Mouse (Mus musculus) heart, postnatal 4 days (tissue): ENCODE measurements at regions not wholly inside any gene's neighbourhood (a gene's known extent, or its start where the extent isn't known, plus 50 kb on each side); places are given as distances from the start of the nearest gene placed in this dataset.

Source experiments
- DNase-seq: peaks from one replicate; pipeline ENCODE4 v3.0.0; 2021

DNA sequence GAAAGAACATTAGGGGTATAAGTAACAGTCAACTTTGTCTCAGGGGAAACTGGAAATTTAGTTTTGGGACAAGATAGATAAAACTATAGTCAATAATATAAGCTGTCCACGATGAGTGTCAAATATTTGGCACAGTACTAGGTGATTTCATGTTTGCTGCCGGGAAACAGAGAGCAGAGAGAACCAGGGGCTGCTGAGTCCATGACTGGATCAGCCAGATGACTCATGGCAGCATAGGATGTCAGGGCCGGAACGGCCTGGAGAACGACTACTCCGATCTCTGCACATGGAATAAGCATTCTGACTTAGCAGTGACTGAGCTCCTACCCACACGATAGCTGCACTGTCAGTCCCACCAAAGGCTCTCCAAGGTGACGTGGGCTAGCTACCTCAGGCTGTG is 197.6 kb upstream of the Bmper start:
- DNase-seq: no peak

DNA sequence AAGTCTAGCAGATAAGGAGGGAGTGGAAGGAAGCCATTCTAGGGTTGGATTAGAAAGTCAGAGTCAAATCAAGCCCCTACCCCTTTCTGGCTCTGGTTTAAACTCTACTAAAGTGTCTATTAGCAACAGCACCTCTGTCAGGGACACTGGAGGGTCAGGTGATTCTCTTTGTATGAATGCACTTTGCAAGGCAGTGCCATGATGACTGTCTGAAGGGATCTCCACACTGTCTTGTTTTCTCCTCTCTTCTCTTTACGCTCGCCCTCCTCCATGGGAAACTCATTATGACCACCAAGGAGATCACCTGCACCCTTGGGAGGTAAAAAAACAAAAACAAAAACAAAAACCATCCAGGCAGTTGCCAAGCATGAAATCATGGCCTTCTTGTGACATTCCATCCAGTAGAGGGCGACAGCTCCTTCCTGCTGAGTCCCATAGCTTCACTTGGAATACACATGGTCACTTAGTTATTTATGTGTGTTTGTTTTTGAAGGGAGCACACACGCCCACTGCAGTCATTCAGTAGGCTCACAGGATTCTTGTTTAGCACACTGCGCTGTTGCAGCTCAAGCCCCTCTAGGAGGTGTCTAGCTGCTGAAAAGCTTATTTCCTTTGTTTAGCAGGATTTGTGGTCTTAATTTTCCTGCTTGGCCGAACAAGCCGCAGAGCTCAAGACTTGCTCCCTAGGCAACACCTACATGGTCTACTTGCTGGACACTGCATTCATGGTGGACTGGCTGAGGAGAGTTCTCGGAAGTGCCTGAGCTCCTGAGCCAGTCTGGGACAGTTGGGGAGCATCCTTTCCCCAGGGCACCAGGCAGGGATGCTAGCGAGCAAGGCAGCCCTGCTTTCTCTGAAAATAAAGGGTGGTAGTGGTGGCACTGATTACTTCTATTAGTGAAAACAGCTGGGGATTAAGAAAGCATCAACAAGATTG is 195.2 kb upstream of the Bmper start:
- DNase-seq: peak; percentile 75

- DNase-seq: no peak
Measured at GRCm38 (mm10) chr9:23029421-23029820, 193.5 kb upstream of the Bmper start.

DNA sequence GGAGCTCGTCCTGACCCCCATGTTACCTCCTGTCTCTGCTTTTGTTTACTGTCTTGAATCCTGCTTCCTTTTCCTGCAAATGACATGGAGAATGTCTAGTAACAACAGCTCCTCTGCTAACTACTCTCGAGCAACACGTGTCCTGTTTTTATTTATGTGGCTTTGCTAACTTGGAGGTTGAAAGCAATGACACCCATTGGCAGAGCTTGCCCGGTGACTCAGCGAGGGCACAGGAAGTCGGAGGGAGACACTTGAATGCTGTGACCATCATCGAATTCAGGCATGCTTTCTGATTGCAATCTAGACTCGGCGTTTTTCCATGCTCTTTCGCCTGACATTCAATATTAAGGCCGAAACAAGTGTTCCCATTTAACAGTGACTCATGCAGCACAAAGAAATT is 192.7 kb upstream of the Bmper start:
- no peak for DNase-seq

DNA sequence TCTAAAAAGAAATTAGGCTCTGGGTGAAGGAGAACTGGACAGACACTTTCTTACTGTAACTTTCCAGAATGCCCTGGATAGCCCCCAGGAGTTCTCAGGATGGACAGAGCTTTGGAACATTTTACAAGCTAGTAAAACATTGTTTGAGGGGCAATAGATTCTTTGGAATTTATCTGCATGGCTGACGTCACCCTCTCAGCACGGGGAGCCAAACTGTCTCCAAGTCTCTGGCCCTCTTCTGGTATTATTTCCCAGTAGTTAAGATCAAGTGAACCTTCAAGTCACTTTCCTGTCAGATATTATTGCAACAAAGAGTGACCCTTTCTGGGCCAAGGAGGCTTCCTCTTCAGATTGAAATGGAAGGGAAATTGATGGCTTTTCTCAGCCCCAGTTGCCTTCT is 192.3 kb upstream of the Bmper start:
- peak; percentile 21 for DNase-seq

DNA sequence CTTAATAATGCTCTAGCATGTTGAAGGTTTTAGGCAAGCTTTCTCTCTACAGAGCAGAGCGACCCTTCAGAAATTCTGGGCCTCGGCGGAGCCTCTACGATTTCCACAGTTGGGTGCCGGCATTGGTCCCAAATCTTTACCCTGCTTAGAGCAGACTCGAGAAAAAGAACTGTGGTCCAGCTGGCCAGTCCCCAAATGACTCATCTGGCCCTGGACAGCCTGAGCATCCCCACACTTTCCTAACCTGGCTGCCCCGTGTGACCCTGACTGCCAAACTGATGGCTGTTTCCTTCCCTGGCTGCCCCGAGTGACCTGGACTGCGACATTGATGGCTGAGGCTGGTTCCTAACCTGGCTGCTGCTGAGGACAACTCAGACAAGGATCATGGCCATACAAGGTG is 191.0 kb upstream of the Bmper start:
- no peak for DNase-seq

- no peak for DNase-seq
Measured at GRCm38 (mm10) chr9:23035306-23035705, 187.6 kb upstream of the Bmper start.

DNA sequence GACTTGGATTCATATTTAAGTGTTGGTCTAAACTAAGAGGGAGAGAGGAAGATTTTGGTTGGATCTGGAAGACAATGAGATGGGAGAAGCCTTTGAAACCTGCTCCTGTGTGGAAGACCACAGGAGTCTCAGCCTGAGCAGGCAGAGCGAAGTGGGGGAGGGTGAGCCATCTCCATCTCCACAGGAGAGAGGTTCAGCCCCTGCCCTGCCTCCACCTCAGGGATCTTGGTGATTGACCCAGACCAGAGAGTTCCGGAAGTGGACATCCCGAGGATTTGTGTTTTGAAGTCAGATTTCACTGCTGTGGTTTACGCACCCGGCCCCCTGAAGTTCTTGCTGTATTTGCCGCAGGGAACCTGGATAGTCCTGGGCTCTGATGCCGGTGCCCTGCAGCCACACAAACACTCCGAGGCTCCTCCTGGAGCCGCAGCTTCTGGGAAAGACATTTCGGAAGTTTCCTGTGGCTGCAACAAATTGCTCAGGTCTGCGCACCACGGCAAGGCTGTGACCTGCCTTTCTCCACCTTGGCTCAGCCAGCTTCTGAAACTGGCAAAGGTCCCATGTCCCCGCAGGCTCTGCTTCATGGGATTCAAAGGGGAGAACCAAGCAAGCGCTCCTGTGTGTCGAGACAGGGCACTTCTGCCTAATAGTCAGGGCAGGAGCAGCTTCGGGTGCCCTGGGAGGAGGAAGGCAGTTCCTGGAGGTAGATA is 186.8 kb upstream of the Bmper start:
- peak; percentile 44 for DNase-seq

DNA sequence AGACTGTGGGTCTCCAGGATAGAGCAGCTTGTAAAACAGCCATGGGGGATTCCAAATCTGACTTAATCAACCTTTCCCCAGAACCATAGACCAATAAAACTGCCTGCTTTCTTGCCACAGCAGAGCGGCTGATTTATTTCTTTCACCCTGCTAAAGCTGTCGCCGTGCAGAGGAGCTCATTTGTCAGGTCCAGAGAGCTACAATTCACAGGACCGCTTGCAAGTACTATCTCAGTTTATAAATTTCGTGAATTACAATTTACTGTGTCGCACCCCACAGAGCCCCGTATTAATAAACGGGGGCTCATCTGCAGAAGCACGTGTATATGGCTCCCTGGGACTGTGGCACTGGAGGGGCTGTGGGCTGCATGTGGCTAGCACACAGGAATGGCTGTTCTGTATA is 185.4 kb upstream of the Bmper start:
- DNase-seq: no peak

DNA sequence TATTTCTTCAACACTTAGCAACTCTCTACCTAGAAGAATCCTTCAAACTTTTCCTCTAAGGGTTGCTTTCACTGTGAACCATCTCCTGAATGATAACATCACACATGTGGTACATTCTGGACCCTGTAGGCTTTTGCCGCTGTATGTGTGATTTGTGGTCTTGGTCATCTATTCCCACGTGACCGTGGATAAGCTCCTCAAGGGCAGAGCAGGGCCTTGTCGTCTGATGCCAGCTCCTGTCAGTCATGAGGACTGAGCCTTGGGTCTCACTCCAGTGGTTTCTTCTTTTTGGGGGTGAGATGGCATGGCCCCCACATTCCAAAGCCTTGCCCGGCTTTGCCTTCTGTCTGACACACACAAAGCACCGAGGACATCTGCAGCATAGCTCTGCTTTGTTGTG is 183.3 kb upstream of the Bmper start:
- no peak for DNase-seq

- no peak for DNase-seq
Measured at GRCm38 (mm10) chr9:23041025-23041424, 181.9 kb upstream of the Bmper start.

DNA sequence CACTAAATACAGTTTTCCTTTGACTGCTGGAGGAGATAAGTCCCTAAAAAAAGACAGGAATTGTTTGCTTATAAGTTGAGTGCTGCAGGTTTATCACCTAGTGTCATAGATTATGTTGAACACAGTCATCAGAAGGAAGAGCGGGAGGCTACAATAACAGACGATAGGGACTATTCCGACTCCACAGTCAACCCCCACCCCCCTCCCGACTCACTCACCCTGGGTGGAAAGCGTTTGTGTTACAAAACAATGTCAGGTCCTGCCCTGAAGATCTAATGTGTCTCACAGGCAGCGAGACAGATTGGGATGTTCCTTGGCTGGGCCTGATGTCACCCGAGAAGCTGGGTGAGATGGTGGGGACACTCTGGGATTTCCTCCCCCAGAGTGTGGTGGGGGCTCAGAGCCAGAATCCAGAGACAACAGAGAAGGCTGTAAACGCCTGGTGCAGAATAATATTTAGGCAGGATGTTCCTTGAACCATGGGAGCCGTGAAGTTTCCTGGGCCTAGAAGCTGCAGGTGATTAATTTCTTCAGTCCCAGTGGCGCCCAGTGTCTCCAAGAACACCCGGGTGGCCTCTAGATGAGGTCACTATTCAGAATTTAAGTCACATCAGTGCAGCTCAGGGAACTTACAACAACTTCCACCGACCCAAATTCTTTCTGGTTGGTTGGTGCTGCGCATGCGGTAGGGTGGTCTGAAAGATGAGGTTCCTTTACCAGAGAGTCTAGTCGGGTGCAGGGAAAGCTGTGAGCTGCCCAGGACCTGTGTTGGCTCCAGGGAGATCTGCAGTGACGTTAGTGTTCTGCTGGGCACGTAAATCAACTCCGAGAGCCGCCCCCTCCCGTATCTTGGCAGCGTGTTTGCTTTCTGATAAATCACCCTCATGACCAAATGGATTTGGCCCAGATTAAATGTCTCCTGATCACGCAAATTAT is 181.1 kb upstream of the Bmper start:
- no peak for DNase-seq

DNA sequence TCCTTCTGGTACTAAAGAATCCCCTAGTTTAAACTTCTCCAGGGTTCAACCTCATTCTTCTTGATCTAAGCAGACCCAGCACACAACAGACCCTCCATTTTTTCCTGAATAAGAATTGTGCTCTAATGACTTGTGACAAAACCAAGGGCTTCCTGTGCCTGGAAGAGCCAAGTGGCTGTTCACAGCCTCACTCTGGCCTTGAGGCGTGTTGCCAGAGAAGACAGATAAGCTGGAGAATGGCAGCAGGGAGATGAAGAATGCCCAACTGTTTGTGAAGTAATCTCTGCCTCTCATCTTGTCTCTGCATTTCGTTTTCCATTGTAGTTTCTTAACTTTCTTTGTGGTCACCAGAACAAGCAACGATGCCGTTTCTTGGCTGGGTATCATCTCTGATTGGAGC is 179.9 kb upstream of the Bmper start:
- no peak for DNase-seq

DNA sequence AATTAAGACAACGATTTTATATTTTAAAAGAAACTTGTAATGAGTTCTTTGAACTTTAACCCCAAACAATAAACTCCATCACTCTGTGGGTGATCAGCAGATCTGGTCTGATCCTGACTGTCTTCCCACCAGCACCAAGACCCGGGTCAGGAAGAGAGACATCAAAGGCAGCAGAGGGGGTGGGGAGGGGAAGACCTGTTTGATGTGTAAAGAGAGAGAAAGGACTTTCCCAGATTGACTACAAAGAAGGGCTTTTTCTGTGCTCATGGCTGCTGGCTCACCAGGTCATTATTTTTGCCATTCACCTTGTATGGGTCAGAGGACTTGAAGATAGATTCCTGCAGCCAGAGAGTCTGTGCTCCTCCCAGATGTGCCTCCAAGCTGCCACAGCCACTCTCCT is 177.4 kb upstream of the Bmper start:
- no peak for DNase-seq

DNA sequence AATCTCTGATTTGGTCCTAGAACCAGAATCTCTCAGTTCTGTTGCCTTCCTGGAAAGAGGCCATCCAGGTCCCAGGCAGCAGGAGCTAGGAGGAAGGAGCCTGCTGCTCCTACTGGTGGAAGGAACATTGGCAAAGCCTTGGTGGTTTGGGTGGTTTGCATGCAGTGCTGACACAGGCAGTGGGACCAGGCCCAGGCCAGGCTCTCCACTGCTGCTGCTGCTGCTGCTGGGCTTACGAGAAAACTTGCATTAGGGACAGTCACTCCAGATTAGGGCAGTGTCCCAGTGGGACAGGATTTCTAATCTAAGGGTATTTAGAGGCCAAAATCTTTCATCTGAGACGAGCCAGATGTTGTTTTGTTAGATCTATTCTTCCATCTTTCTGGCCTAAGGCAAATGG is 172.1 kb upstream of the Bmper start:
- no peak for DNase-seq

GRCm38 (mm10) chr9:23059526-23059925 is 163.3 kb upstream of the Bmper start:
- no peak for DNase-seq

DNA sequence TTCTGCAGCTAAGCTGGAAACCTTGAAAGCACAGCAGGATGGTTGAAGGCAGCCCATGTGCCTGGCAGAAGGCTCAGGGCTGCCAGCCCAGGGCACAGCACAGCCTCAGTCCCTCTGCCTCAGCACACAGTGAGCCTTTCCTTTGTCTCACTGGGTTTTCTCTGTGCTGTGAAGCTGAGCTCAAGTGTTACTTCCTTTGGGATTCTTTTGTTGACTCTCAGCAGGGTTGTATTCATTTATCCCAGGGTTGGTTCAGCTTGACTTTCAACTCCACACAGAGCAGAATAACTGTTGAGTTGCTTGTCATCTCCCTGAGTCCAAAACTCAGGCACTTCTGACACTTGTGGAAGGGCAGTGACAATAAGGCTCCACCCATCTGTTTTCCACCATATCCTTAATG is 162.3 kb upstream of the Bmper start:
- DNase-seq: no peak

- DNase-seq: no peak
Measured at GRCm38 (mm10) chr9:23061179-23061929, 161.5 kb upstream of the Bmper start.

- DNase-seq: no peak
Measured at GRCm38 (mm10) chr9:23062057-23062655, 160.7 kb upstream of the Bmper start.

- DNase-seq: no peak
Measured at GRCm38 (mm10) chr9:23062656-23063444, 160.0 kb upstream of the Bmper start.

- no peak for DNase-seq
Measured at GRCm38 (mm10) chr9:23064001-23064400, 158.9 kb upstream of the Bmper start.
